Mouse (Mus musculus) spleen, adult 2 months (tissue): ENCODE measurements around the gene Notch4. TPM values are rescaled to one million over a fixed set of nuclear protein-coding genes. Genes with fewer than 3 reads are reported as not detected.

Experiments
- DNase-seq, 2 experiments: peaks; one replicate each; pipeline versions ENCODE4 v3.0.0 to v3.0.0-alpha.2; 2012 to 2021; ENCODE audit warnings: low spot score in 2 of 2, low read depth in 1 of 2
- H3K27ac ChIP-seq: fragments of 200-500 bp; 2 replicates; pipeline ENCODE4 v1.5.1; 2012; ENCODE audit warnings: low read length, inconsistent platforms; ENCODE audit not compliant: insufficient read depth
- H3K27me3 ChIP-seq: fragments of 200-500 bp; 2 replicates; pipeline ENCODE4 v1.6.1; 2012; ENCODE audit warnings: mild to moderate bottlenecking, moderate library complexity, low read length, inconsistent platforms; ENCODE audit not compliant: control insufficient read depth, insufficient read depth
- H3K36me3 ChIP-seq: fragments of 200-500 bp; 2 replicates; pipeline ENCODE4 v1.6.1; 2012; ENCODE audit warnings: mild to moderate bottlenecking, low read length, inconsistent platforms; ENCODE audit not compliant: control insufficient read depth, insufficient read depth
- H3K4me1 ChIP-seq: fragments of 200-500 bp; 2 replicates; pipeline ENCODE4 v1.6.1; 2011; ENCODE audit warnings: inconsistent platforms; ENCODE audit not compliant: control insufficient read depth, insufficient read depth, insufficient read length
- H3K4me3 ChIP-seq: fragments of 200-500 bp; 2 replicates; pipeline ENCODE4 v1.5.1; 2011; ENCODE audit warnings: mild to moderate bottlenecking, inconsistent platforms; ENCODE audit not compliant: insufficient read depth, insufficient read length; ENCODE audit errors: extremely low read depth
- CTCF ChIP-seq: fragments of 200-500 bp; IDR thresholded peaks from 2 replicates; pipeline ENCODE4 v1.5.1; 2011; ENCODE audit warnings: mild to moderate bottlenecking, inconsistent platforms; ENCODE audit not compliant: insufficient read depth, insufficient read length, insufficient replicate concordance; ENCODE audit errors: extremely low read depth
- POLR2A ChIP-seq: fragments of 200-500 bp; IDR thresholded peaks from 2 replicates; pipeline ENCODE4 v1.6.1; 2011; ENCODE audit warnings: low read depth, low read length, inconsistent platforms
- WGBS: fragments of 180-500 bp; shearing (Covaris S2); methylation state at CpG from one replicate; pipeline ENCODE4 v1.1.7; 2018; 5-methylcytosine and 5-hydroxymethylcytosine counted together
- polyA plus RNA-seq: library from polyadenylated mRNA; depleted of rRNA; stranded (reverse); fragments of >200 nt; gene quantifications from 2 replicates; pipeline ENCODE4 v1.2.3, GENCODE M21; 2012

The Notch4 gene
- polyA plus RNA-seq, 1 experiment: 9.6 TPM

GRCm38 (mm10) chr17:34567311-34567710 is 3.2 kb downstream of the Notch4 start:
- no peaks in the 10 kb centered on the region for H3K4me1 ChIP-seq
- TF ChIP-seq CTCF (no peak), POLR2A (no peak)
- 87% methylated on average over 9 of the region's 9 CpGs for WGBS
- H3K27ac ChIP-seq: no peak overlapping the region
- H3K4me3 ChIP-seq: no peak overlapping the region
- no peak for DNase-seq
- no peaks in the 10 kb centered on the region for H3K27me3 ChIP-seq
- H3K36me3 ChIP-seq: no peaks in the 10 kb centered on the region

- H3K27me3 ChIP-seq: no peaks in the 10 kb centered on the region
- H3K4me3 ChIP-seq: no peak overlapping the region
- TF ChIP-seq CTCF (no peak), POLR2A (no peak)
- DNase-seq: no peak
- WGBS: 78% methylated on average over 13 of the region's 13 CpGs
- H3K27ac ChIP-seq: no peak overlapping the region
- no peaks in the 10 kb centered on the region for H3K36me3 ChIP-seq
- H3K4me1 ChIP-seq: no peaks in the 10 kb centered on the region
Observed at GRCm38 (mm10) chr17:34568421-34568820, 4.4 kb downstream of the Notch4 start.

GRCm38 (mm10) chr17:34569919-34570318 is 5.9 kb downstream of the Notch4 start:
- H3K4me3 ChIP-seq: no peak overlapping the region
- TF ChIP-seq CTCF: no peak
- no peak for TF ChIP-seq POLR2A
- 70% methylated on average over 4 of the region's 4 CpGs for WGBS
- DNase-seq: no peak
- H3K36me3 ChIP-seq: no peaks in the 10 kb centered on the region
- H3K27ac ChIP-seq: no peak overlapping the region
- no peaks in the 10 kb centered on the region for H3K4me1 ChIP-seq
- no peaks in the 10 kb centered on the region for H3K27me3 ChIP-seq

- H3K4me3 ChIP-seq: no peak overlapping the region
- H3K27me3 ChIP-seq: no peaks in the 10 kb centered on the region
- no peak overlapping the region for H3K27ac ChIP-seq
- H3K36me3 ChIP-seq: no peaks in the 10 kb centered on the region
- H3K4me1 ChIP-seq: no peaks in the 10 kb centered on the region
- DNase-seq: no peak
- 28% methylated on average over 5 of the region's 5 CpGs for WGBS
- TF ChIP-seq CTCF (peak; percentile 50; the same call in 1 of the 2 replicates), POLR2A (no peak)
Observed at GRCm38 (mm10) chr17:34571875-34572274, 7.8 kb downstream of the Notch4 start.

- Histone ChIP-seq H3K4me1 (no peaks in the 10 kb centered on the region; the same call in 1 of the 2 replicates), H3K4me3 (no peak overlapping the region), H3K36me3 (no peaks in the 10 kb centered on the region), H3K27me3 (no peaks in the 10 kb centered on the region), H3K27ac (no peak overlapping the region)
- no peak for DNase-seq
- TF ChIP-seq POLR2A (no peak), CTCF (no peak)
- WGBS: 76% methylated on average over 15 of the region's 15 CpGs
Observed at GRCm38 (mm10) chr17:34572361-34572760, 8.3 kb downstream of the Notch4 start.

- Histone ChIP-seq H3K4me1 (no peaks in the 10 kb centered on the region; the same call in 1 of the 2 replicates), H3K36me3 (no peaks in the 10 kb centered on the region), H3K27me3 (no peaks in the 10 kb centered on the region), H3K4me3 (no peak overlapping the region), H3K27ac (no peak overlapping the region)
- TF ChIP-seq CTCF: no peak
- TF ChIP-seq POLR2A: no peak
- DNase-seq: no peak
- 64% methylated on average over 5 of the region's 5 CpGs for WGBS
Observed at GRCm38 (mm10) chr17:34576577-34576976, 12.5 kb downstream of the Notch4 start.

- no peaks in the 10 kb centered on the region for H3K27me3 ChIP-seq
- TF ChIP-seq CTCF (no peak), POLR2A (no peak)
Observed at GRCm38 (mm10) chr17:34578070-34578469, 14.0 kb downstream of the Notch4 start.

More at GRCm38 (mm10) chr17:34578070-34578469, 14.0 kb downstream of the Notch4 start:
- H3K4me3 ChIP-seq: no peak overlapping the region
- no peaks in the 10 kb centered on the region for H3K36me3 ChIP-seq
- H3K4me1 ChIP-seq: no peaks in the 10 kb centered on the region; the same call in 1 of the 2 replicates
- peak; percentile 43 to 50 for DNase-seq
- peak overlapping the region; percentile 65 for H3K27ac ChIP-seq
- 80% methylated on average over 3 of the region's 3 CpGs for WGBS
